11 mouse cellular contexts compared by ENCODE assay signal in genomic region chr4:53431585-53432234, GRCm38 (mm10). TPM values are rescaled to one million over a fixed set of nuclear protein-coding genes. Genes with fewer than 3 reads are reported as not detected.
DNase-seq lines count a peak whose midpoint lies in the region; ATAC-seq lines count a peak whose summit lies in the region.
"Had no signal": no experiment of that assay in that cellular context is flagged by ENCODE, and none has a peak within 500 bp of the region (broad histone marks: within the 10 kb centered on the region; RNA-seq: fewer than 3 reads in every experiment).

No protein-coding gene starts in this region.

- no peak for DNase-seq in heart, embryonic 10.5 days (ENCODE audit: low spot score)
- peak; percentile 56 for DNase-seq in cerebellum, adult 11-12 months
- peak; percentile 54 to 62 for DNase-seq in kidney, postnatal 25 days
- peak; percentile 42 to 44 for DNase-seq in lung, postnatal 4 days
- no peak for DNase-seq in left cerebral cortex, postnatal 10 days (ENCODE audit: extremely low spot score in 1 of 2, low spot score in 2 of 2)
- DNase-seq in gastrocnemius, adult 18-20 months (ENCODE audit: low spot score) = no peak
- DNase-seq in layer of hippocampus, postnatal 36 days = no peak
- DNase-seq: lung, embryonic 14.5 days; right cerebral cortex, postnatal 4 days had no signal

- whole genome bisulfite sequencing in heart, embryonic 12.5 days = 76% methylated on average over 9 of the region's 10 CpGs
- 87% methylated on average over 9 of the region's 10 CpGs for WGBS in heart, embryonic 10.5 days

- no peaks in the 10 kb centered on the region for H3K27me3 ChIP-seq in heart, embryonic 12.5 days (replicated peaks)
- no peaks in the 10 kb centered on the region for H3K27me3 ChIP-seq in heart, embryonic 10.5 days (ENCODE audit: insufficient read depth, poor library complexity, severe bottlenecking)

- peaks cover 9% of the 10 kb centered on the region; the same call in 1 of the 2 replicates for H3K4me1 ChIP-seq in heart, embryonic 12.5 days (replicated peaks)
- peaks cover 13% of the 10 kb centered on the region; the same call in 1 of the 2 replicates for H3K4me1 ChIP-seq in heart, embryonic 10.5 days

- H3K4me2 ChIP-seq in heart, embryonic 12.5 days = no peak overlapping the region
- H3K4me2 ChIP-seq: lung, embryonic 14.5 days had no signal

- no peak overlapping the region for H3K9ac ChIP-seq in heart, embryonic 12.5 days
- H3K9ac ChIP-seq: lung, embryonic 14.5 days had no signal

- intact Hi-C loops in left cerebral cortex, postnatal 10 days (cut with DNase I) = no loop called here

- no peaks in the 10 kb centered on the region for H3K36me3 ChIP-seq in heart, embryonic 12.5 days
- H3K36me3 ChIP-seq in heart, embryonic 10.5 days = no peaks in the 10 kb centered on the region

- H3K9me3 ChIP-seq in heart, embryonic 12.5 days (replicated peaks) = no peaks in the 10 kb centered on the region
- H3K9me3 ChIP-seq in heart, embryonic 10.5 days = no peaks in the 10 kb centered on the region

- ATAC-seq in heart, embryonic 12.5 days (ENCODE audit: insufficient number of reproducible peaks, low FRiP score) = peak; percentile 36; the same call in 1 of the 2 replicates
- ATAC-seq: inflammation-experienced regulatory T-cells, adult 6 months had no signal

- no peak overlapping the region for H3K4me3 ChIP-seq in heart, embryonic 12.5 days
- H3K4me3 ChIP-seq in heart, embryonic 10.5 days = no peak overlapping the region

- no peak overlapping the region for H3K27ac ChIP-seq in heart, embryonic 12.5 days (ENCODE audit: poor library complexity, severe bottlenecking)
- no peak overlapping the region for H3K27ac ChIP-seq in heart, embryonic 10.5 days

RNA-seq across cellular contexts. Expression of gene Slc44a1, which starts 8.5 kb away (rescaled TPM):
- polyA plus RNA-seq in heart, embryonic 12.5 days (2016; fragmentation: Nextera tagmentation; extraction: Ambion mirVana) = 28.7 and 30.2 TPM in 2 replicates
- polyA plus RNA-seq in heart, embryonic 10.5 days (2016; fragmentation: Nextera tagmentation; extraction: Ambion mirVana) = 15.9 and 16.3 TPM in 2 replicates
- total RNA-seq in left cerebral cortex, postnatal 10 days (2021) = 10 to 100 TPM; 51.4 to 57.3 TPM
- total RNA-seq in gastrocnemius, adult 18-20 months (2021) = 10 to 100 TPM; 15.8 to 22.5 TPM
- total RNA-seq in layer of hippocampus, postnatal 36 days (2021) = 10 to 100 TPM; 83.8 to 91.3 TPM

Comparison
In these comparisons a context has a peak if more than half of its experiments do, and no peak if none do; other contexts are left out.
1. DNase-seq: peak in cerebellum, adult 11-12 months (single experiment), kidney, postnatal 25 days (2 of 2) and lung, postnatal 4 days (2 of 2); none in heart, embryonic 10.5 days (single experiment), left cerebral cortex, postnatal 10 days (0 of 2), gastrocnemius, adult 18-20 months (single experiment) and layer of hippocampus, postnatal 36 days (0 of 2).